Mouse (Mus musculus): Measurements from ENCODE around the gene Rps6ka1. TPM values are rescaled to one million over a fixed set of nuclear protein-coding genes. Genes with fewer than 3 reads are reported as not detected.
A peak's percentile ranks its signal among the peaks of the same experiment; 100 is the strongest.

The Rps6ka1 gene
- polyA plus RNA-seq, 1 experiment from 2014 or later: 148 TPM

- H3K9ac ChIP-seq (ENCODE audit: low read depth, low read length): peak overlapping the region; percentile 93
- H3K4me2 ChIP-seq (ENCODE audit: low read depth, low read length): peak overlapping the region; percentile 65
- WGBS: 76% methylated on average over 3 of the region's 3 CpGs
- H3K4me1 ChIP-seq (ENCODE audit: control insufficient read depth, insufficient read depth, low read length): peaks cover 38% of the 10 kb centered on the region
- H3K9me3 ChIP-seq (ENCODE audit: control insufficient read depth, low read length): no peaks in the 10 kb centered on the region
- no peaks in the 10 kb centered on the region for H3K36me3 ChIP-seq (ENCODE audit: control insufficient read depth, insufficient read depth, low read length)
- peak overlapping the region; percentile 85 for H3K4me3 ChIP-seq (ENCODE audit: low read length)
- peak overlapping the region; percentile 95 for H3K27ac ChIP-seq (ENCODE audit: low read length)
- no peaks in the 10 kb centered on the region for H3K27me3 ChIP-seq (replicated peaks; ENCODE audit: control insufficient read depth, insufficient read depth, low read length)
- no peak for ATAC-seq
These were observed 2.7 kb downstream of the Rps6ka1 start for GRCm38 (mm10) chr4:133884888-133885287.

DNA sequence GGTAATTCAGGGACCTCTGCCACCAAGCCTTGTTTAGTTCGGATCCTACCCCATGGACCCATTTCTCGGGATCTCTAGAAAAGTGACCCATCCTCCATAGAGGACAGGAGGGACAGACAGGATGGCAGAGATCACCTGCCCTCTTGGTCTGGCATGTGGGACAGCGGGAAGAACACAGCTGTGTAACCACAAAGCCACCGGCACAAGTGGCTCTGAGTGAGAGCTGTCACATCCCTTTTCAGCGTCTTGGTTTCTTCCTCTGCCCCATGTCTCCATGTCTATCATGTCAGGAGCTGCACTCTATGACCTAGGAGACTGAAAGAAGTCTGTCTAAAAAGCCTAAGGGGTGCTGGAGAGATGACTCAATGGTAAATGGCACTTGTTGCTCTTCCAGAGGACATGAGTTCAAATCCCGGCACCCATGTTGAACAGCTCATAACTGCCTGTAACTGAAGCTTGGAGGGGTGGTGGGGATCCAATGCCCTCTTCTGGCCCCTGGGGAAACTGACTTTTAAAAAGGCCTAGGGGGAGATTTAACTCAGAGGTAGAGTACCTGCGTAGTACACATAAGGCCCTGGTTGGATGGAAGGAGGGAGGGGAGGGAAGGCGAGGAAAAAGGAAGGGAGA, 3.4 kb downstream of the Rps6ka1 start:
- Histone ChIP-seq H3K9ac (ENCODE audit: low read depth, low read length) (peak overlapping the region; percentile 93; the same call in 1 of the 2 replicates), H3K9me3 (ENCODE audit: control insufficient read depth, low read length) (no peaks in the 10 kb centered on the region), H3K27ac (ENCODE audit: low read length) (no peak overlapping the region; the same call in 1 of the 2 replicates), H3K4me1 (ENCODE audit: control insufficient read depth, insufficient read depth, low read length) (peaks cover 38% of the 10 kb centered on the region), H3K4me3 (ENCODE audit: low read length) (peak overlapping the region; percentile 85), H3K27me3 (replicated peaks; ENCODE audit: control insufficient read depth, insufficient read depth, low read length) (no peaks in the 10 kb centered on the region), H3K4me2 (ENCODE audit: low read depth, low read length) (peak overlapping the region; percentile 65; the same call in 1 of the 2 replicates), H3K36me3 (ENCODE audit: control insufficient read depth, insufficient read depth, low read length) (no peaks in the 10 kb centered on the region)
- no peak for ATAC-seq
- 88% methylated on average over 8 of the region's 8 CpGs for WGBS

GRCm38 (mm10) chr4:133881851-133882250, 5.7 kb downstream of the Rps6ka1 start:
- Histone ChIP-seq H3K27ac (ENCODE audit: low read length) (peak overlapping the region; percentile 85), H3K27me3 (replicated peaks; ENCODE audit: control insufficient read depth, insufficient read depth, low read length) (no peaks in the 10 kb centered on the region), H3K4me1 (ENCODE audit: control insufficient read depth, insufficient read depth, low read length) (peaks cover 41% of the 10 kb centered on the region), H3K4me2 (ENCODE audit: low read depth, low read length) (no peak overlapping the region), H3K4me3 (ENCODE audit: low read length) (no peak overlapping the region), H3K36me3 (ENCODE audit: control insufficient read depth, insufficient read depth, low read length) (no peaks in the 10 kb centered on the region), H3K9me3 (ENCODE audit: control insufficient read depth, low read length) (no peaks in the 10 kb centered on the region), H3K9ac (ENCODE audit: low read depth, low read length) (peak overlapping the region; percentile 44)
- WGBS: 81% methylated on average over 3 of the region's 3 CpGs
- ATAC-seq: no peak

DNA sequence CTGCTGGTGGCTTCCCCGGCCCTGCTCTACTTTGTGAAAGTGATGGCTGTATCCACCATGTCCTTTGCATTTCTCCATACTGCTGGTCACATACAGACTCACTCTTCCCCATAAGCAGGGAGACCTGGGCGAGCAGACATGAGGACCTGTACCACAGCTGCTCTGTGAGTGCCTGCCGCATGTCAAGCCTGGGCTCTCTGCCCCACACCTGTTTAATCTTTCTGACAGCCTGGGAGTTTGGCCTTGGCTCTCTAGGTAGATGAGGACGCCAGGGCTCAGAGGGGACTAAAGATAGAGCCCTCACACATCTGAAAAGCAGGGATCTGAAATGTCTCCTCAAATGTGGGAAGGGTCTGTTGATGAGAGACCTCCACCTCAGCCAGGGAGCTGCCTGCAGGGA, 6.2 kb downstream of the Rps6ka1 start:
- ATAC-seq: no peak
- no peaks in the 10 kb centered on the region for H3K9me3 ChIP-seq (ENCODE audit: control insufficient read depth, low read length)
- H3K4me1 ChIP-seq (ENCODE audit: control insufficient read depth, insufficient read depth, low read length): peaks cover 40% of the 10 kb centered on the region
- no peaks in the 10 kb centered on the region for H3K27me3 ChIP-seq (replicated peaks; ENCODE audit: control insufficient read depth, insufficient read depth, low read length)
- no peaks in the 10 kb centered on the region for H3K36me3 ChIP-seq (ENCODE audit: control insufficient read depth, insufficient read depth, low read length)
- WGBS: 63% methylated on average over 4 of the region's 4 CpGs
- H3K27ac ChIP-seq (ENCODE audit: low read length): peak overlapping the region; percentile 85
- no peak overlapping the region for H3K4me3 ChIP-seq (ENCODE audit: low read length)
- H3K9ac ChIP-seq (ENCODE audit: low read depth, low read length): peak overlapping the region; percentile 44
- no peak overlapping the region for H3K4me2 ChIP-seq (ENCODE audit: low read depth, low read length)

DNA sequence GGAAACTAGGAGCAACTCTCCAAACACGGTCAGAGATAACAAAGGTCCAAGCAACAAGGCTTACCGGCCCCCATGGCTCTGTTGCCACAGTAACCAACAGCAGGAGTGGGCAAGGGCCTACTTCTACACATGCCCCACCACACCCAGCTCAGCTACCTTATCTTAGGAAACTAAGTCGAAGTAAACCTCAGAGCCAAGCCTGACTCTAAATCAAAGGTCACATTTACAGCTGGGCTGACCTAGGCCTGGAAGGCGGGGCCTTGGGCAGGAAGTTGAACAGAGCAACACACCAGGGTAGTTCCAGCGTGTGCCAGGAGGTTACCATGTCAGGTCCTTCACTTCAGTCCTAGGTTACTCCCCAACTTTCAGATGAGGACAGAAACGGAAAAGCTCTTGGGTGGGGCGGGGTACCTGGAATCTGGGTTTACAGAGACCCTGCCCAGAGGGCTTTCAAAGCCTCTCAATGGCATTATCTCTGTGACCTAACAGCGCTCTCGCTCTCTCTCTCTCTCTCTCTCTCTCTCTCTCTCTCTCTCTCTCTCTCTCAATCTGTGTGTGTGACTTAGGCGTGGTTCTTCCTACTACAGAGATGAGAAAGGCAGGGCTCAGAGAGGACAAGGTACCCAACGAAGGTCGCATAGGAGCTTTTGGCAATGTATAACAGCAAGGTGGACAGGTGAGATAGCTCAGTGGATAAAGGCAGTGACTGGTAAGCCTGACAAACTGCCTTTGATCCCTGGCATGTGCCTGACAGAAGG, 8.3 kb downstream of the Rps6ka1 start:
- Histone ChIP-seq H3K36me3 (ENCODE audit: control insufficient read depth, insufficient read depth, low read length) (no peaks in the 10 kb centered on the region), H3K9ac (ENCODE audit: low read depth, low read length) (0 out of 2 replicates have a peak overlapping the region, but pooled peaks have one; percentile 26), H3K4me3 (ENCODE audit: low read length) (no peak overlapping the region), H3K4me2 (ENCODE audit: low read depth, low read length) (no peak overlapping the region; the same call in 1 of the 2 replicates), H3K9me3 (ENCODE audit: control insufficient read depth, low read length) (no peaks in the 10 kb centered on the region), H3K27ac (ENCODE audit: low read length) (peak overlapping the region; percentile 85), H3K27me3 (replicated peaks; ENCODE audit: control insufficient read depth, insufficient read depth, low read length) (no peaks in the 10 kb centered on the region), H3K4me1 (ENCODE audit: control insufficient read depth, insufficient read depth, low read length) (peaks cover 31% of the 10 kb centered on the region)
- 40% methylated on average over 12 of the region's 12 CpGs for WGBS
- peak; percentile 97 for ATAC-seq

DNA sequence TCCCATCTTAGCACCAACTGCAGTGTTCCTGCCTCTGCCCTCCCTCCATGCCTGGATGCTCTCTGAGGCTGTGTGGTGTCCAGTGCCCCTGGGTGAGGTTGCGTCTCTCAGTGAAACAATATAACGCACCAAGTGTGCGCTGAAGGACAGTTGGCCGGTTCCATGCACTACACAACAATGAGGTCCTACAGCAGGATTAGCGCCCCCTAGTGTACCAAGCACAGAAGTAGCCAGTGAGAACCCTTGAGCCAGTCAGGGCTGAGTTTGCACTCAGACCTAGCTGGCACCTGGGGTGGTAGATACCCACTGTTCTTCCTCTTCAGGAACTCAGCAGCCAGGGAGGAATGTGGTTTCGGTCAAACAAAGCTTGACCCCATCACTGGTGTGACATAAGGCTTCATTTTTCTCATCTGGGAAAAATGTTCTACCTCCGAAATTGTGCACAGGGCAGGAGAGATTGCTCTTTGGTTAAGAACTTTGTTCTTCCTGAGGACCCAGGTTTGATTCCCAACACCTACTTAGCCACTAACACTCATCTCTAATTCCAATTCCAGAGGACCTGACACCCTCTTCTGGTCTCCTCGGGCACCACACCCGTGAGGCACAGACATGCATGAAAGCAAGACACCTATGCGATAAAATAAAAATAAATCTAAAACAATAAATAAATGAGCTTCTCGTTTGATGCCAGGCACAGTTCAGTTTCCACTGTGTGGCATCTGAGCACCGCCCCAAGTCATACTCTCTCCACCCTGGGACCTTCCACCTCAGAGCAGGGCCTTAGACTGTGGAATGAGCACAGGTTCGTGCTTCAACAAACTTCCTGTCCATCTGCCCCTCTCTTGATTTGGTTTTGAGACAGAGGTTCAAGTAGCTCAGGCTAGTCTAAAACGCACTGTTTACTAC, 9.5 kb downstream of the Rps6ka1 start:
- Histone ChIP-seq H3K4me1 (ENCODE audit: control insufficient read depth, insufficient read depth, low read length) (peaks cover 35% of the 10 kb centered on the region), H3K4me2 (ENCODE audit: low read depth, low read length) (no peak overlapping the region), H3K4me3 (ENCODE audit: low read length) (no peak overlapping the region), H3K36me3 (ENCODE audit: control insufficient read depth, insufficient read depth, low read length) (no peaks in the 10 kb centered on the region), H3K9me3 (ENCODE audit: control insufficient read depth, low read length) (no peaks in the 10 kb centered on the region), H3K27me3 (replicated peaks; ENCODE audit: control insufficient read depth, insufficient read depth, low read length) (no peaks in the 10 kb centered on the region), H3K27ac (ENCODE audit: low read length) (peak overlapping the region; percentile 90), H3K9ac (ENCODE audit: low read depth, low read length) (no peak overlapping the region)
- 84% methylated on average over 14 of the region's 14 CpGs for WGBS
- no peak for ATAC-seq

GRCm38 (mm10) chr4:133874865-133875517, 12.6 kb downstream of the Rps6ka1 start:
- no peak for ATAC-seq
- Histone ChIP-seq H3K4me3 (ENCODE audit: low read length) (no peak overlapping the region), H3K36me3 (ENCODE audit: control insufficient read depth, insufficient read depth, low read length) (no peaks in the 10 kb centered on the region), H3K9me3 (ENCODE audit: control insufficient read depth, low read length) (no peaks in the 10 kb centered on the region), H3K27me3 (replicated peaks; ENCODE audit: control insufficient read depth, insufficient read depth, low read length) (no peaks in the 10 kb centered on the region), H3K4me2 (ENCODE audit: low read depth, low read length) (no peak overlapping the region), H3K27ac (ENCODE audit: low read length) (no peak overlapping the region), H3K4me1 (ENCODE audit: control insufficient read depth, insufficient read depth, low read length) (peaks cover 18% of the 10 kb centered on the region; the same call in 1 of the 2 replicates), H3K9ac (ENCODE audit: low read depth, low read length) (no peak overlapping the region)
- 72% methylated on average over 13 of the region's 13 CpGs for WGBS

GRCm38 (mm10) chr4:133873926-133874864, 13.4 kb downstream of the Rps6ka1 start:
- Histone ChIP-seq H3K4me1 (ENCODE audit: control insufficient read depth, insufficient read depth, low read length) (peaks cover 18% of the 10 kb centered on the region; the same call in 1 of the 2 replicates), H3K9ac (ENCODE audit: low read depth, low read length) (0 out of 2 replicates have a peak overlapping the region, but pooled peaks have one; percentile 9), H3K9me3 (ENCODE audit: control insufficient read depth, low read length) (no peaks in the 10 kb centered on the region), H3K36me3 (ENCODE audit: control insufficient read depth, insufficient read depth, low read length) (peaks cover 3% of the 10 kb centered on the region; the same call in 1 of the 2 replicates), H3K4me3 (ENCODE audit: low read length) (peak overlapping the region; percentile 2; the same call in 1 of the 2 replicates), H3K27me3 (replicated peaks; ENCODE audit: control insufficient read depth, insufficient read depth, low read length) (no peaks in the 10 kb centered on the region), H3K27ac (ENCODE audit: low read length) (peak overlapping the region; percentile 38), H3K4me2 (ENCODE audit: low read depth, low read length) (no peak overlapping the region)
- ATAC-seq: no peak
- WGBS: 75% methylated on average over 17 of the region's 17 CpGs

All from intestine, embryonic 16.5 days (tissue).